28 mouse cellular contexts compared by ENCODE assay signal in the genomic region with DNA sequence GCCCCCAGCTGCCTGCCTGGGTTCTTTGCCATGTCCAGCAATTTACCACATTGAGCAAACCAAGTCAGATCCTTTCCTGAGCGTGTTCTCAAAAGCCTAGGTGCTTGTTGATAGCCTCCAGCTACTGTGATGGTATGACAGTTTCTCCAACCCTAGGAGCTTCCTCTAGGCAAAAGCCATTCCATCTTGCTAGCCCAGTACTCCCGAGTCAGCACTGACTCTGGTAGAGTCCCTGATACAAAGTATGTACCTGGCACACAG.
"Had no signal": no experiment of that assay in that cellular context is flagged by ENCODE, and none has a peak within 500 bp of the region (broad histone marks: within the 10 kb centered on the region; RNA-seq: fewer than 3 reads in every experiment).

No protein-coding gene starts in this region.

- DNase-seq: cerebellum, adult 2 months; cerebellum, adult 8-10 months; cerebellum, adult 9-10 months; cerebellum, adult 9-11 months; cerebellum, postnatal 10 days; cerebellum, postnatal 14 days; cerebellum, postnatal 25 days; cerebellum, postnatal 36 days; embryo, embryonic 11 days; forebrain, postnatal 0 days; gastrocnemius, adult 2 months; gastrocnemius, postnatal 10 days; gastrocnemius, postnatal 14 days; gastrocnemius, postnatal 25 days; gastrocnemius, postnatal 36 days; heart, adult 18-20 months; heart, adult 2 months had no signal

- H3K9me3 ChIP-seq: embryonic facial prominence, embryonic 10.5 days; embryonic facial prominence, embryonic 12.5 days; embryonic facial prominence, embryonic 13.5 days; embryonic facial prominence, embryonic 15.5 days; forebrain, embryonic 10.5 days; forebrain, embryonic 12.5 days; forebrain, embryonic 13.5 days; forebrain, embryonic 15.5 days had no signal

- H3K4me2 ChIP-seq: embryonic facial prominence, embryonic 12.5 days; embryonic facial prominence, embryonic 13.5 days; embryonic facial prominence, embryonic 15.5 days; forebrain, embryonic 12.5 days; forebrain, embryonic 13.5 days; forebrain, embryonic 15.5 days had no signal

- H3K27me3 ChIP-seq: embryonic facial prominence, embryonic 12.5 days; embryonic facial prominence, embryonic 13.5 days; embryonic facial prominence, embryonic 15.5 days; forebrain, embryonic 12.5 days; forebrain, embryonic 13.5 days; forebrain, embryonic 15.5 days had no signal

- ATAC-seq: forebrain, embryonic 13.5 days; forebrain, embryonic 14.5 days; forebrain, embryonic 15.5 days; forebrain, embryonic 16.5 days; forebrain, postnatal 0 days had no signal

- H3K36me3 ChIP-seq: embryonic facial prominence, embryonic 10.5 days; embryonic facial prominence, embryonic 12.5 days; embryonic facial prominence, embryonic 15.5 days; forebrain, embryonic 12.5 days; forebrain, embryonic 15.5 days had no signal

- H3K4me3 ChIP-seq: embryonic facial prominence, embryonic 10.5 days; embryonic facial prominence, embryonic 12.5 days; embryonic facial prominence, embryonic 13.5 days; embryonic facial prominence, embryonic 15.5 days; erythroblast, embryonic 14.5 days; forebrain, embryonic 10.5 days; forebrain, embryonic 12.5 days; forebrain, embryonic 13.5 days; forebrain, embryonic 15.5 days; gastrocnemius, adult 2 months; heart, adult 2 months had no signal

- H3K27ac ChIP-seq: embryonic facial prominence, embryonic 10.5 days; embryonic facial prominence, embryonic 12.5 days; embryonic facial prominence, embryonic 13.5 days; embryonic facial prominence, embryonic 15.5 days; forebrain, embryonic 10.5 days; forebrain, embryonic 12.5 days; forebrain, embryonic 13.5 days; forebrain, embryonic 15.5 days; gastrocnemius, adult 2 months; heart, adult 2 months had no signal

- H3K4me1 ChIP-seq: embryonic facial prominence, embryonic 12.5 days; forebrain, embryonic 13.5 days; forebrain, embryonic 15.5 days had no signal

- H3K9ac ChIP-seq: embryonic facial prominence, embryonic 12.5 days; embryonic facial prominence, embryonic 13.5 days; embryonic facial prominence, embryonic 15.5 days; forebrain, embryonic 12.5 days; forebrain, embryonic 13.5 days; forebrain, embryonic 15.5 days; forebrain, postnatal 0 days had no signal
